Mouse (Mus musculus) skeletal muscle tissue, adult 2 months (tissue): ENCODE results near the gene Slc22a15.
"Not testable (repeated sequence)": the region's sequence is repeated elsewhere in the genome, so short reads cannot be mapped to it uniquely, and the experiment has no call there.

Experiments used
- DNase-seq: peaks from one replicate; pipeline ENCODE4 v3.0.0-alpha.2; 2012; ENCODE audit warnings: low read depth, low spot score

Slc22a15 gene

GRCm38 (mm10) chr3:101871951-101872350 lies 52.3 kb downstream of the Slc22a15 start:
- DNase-seq = no peak

- DNase-seq = no peak
Measured at GRCm38 (mm10) chr3:101867001-101867421, 57.2 kb downstream of the Slc22a15 start.

GRCm38 (mm10) chr3:101861856-101862255 lies 62.4 kb downstream of the Slc22a15 start:
- no peak for DNase-seq

DNA sequence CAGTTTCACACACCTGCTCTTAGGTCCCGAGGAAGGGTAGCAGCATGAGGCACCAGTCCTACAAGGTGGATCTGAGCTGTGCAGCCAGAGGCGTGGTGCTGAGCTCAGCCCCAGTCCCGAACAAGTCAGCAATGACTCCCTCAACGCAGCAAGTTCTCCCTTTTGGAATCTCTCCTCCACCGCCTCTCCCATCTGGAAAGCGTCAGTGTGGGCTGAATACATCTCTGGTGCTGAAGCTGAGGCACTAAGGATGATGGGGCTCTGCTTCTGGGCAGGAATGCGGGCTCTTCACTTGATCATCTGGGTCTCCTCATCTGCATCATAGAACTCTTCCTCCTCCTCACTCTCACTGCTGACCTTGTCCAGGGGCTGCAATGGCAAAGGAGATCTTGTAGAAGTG lies 64.1 kb downstream of the Slc22a15 start:
- DNase-seq = no peak

DNA sequence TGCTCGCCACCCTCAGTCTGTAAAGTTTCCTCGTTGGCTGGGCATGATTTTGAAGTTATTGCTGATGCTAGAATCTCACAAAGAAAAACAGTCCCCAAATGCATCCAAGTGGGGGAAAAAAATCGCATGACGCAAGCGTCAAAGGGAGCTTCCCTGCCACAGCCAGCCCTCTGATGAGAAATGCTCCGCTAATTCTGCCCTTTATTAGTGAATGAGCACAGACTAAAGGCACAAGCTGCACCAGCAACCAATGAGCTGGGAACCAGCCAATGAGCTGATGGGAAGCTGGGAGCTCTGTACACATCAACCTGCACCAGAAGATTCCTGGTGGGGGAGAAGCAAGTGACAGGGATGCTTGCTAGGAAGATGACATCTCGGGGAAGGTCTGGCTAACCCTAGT lies 64.5 kb downstream of the Slc22a15 start:
- no peak for DNase-seq

DNA sequence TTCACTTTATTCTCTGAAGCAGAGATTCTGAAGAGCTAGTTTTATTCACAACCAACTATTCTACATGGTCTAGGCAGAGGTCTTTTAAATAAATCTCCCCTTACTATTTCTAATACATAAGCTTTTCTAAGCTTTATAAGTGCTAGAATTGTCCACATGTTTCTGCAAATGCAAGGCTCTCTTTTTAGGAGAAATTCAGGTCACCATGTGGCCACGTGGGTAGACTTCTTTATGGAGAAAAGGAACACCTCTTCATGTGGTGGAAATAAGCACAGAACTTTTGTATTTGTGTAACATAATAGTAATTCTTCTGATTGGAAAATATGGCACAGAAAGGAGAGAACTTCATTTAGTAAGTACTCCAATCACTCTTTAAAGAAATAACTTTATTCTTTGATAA lies 70.2 kb downstream of the Slc22a15 start:
- DNase-seq = no peak

GRCm38 (mm10) chr3:101851363-101851762 lies 72.9 kb downstream of the Slc22a15 start:
- no peak for DNase-seq

DNA sequence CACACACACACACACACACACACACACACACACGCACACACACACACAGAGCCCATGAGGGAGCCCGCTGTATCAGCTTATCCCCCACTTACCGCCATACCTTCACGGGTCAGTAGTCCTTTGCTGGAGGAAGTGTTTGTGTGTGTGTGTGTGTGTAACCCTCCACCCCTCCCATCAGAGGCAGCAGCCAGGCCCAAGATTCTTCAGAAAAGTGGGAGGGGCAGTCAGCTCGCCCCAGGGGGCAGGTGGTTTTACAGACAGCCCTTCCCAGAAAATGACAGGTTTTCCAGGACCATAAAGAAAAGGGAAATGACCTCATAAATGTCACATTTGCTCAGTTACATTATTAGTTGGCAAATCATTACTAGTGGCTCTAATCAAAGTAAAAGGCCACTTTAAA lies 75.4 kb downstream of the Slc22a15 start, which contains the start of gene Mab21l3:
TSS of gene Mab21l3 (minus strand) at position 144 of the 400 bp plus-strand sequence.
- no peak for DNase-seq

DNA sequence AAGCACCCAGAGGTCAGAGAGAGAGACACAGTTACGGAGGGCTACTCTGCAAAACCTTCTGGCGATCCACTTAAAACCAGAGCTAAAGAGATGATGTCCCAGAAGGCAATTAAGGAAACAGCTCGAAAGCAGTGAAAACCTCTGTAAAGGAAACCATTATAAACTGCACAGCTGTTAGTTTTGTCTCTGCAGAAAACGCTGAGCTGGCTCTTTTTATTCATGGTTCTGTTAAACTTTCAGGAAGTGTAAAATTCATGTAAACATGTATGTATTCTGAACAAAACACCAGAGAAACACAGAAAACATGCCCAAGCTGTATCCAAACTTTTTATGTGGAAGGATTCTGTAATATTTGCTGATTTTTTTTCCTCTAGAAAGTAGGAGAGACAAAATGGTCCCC lies 78.2 kb downstream of the Slc22a15 start:
- DNase-seq = no peak

DNA sequence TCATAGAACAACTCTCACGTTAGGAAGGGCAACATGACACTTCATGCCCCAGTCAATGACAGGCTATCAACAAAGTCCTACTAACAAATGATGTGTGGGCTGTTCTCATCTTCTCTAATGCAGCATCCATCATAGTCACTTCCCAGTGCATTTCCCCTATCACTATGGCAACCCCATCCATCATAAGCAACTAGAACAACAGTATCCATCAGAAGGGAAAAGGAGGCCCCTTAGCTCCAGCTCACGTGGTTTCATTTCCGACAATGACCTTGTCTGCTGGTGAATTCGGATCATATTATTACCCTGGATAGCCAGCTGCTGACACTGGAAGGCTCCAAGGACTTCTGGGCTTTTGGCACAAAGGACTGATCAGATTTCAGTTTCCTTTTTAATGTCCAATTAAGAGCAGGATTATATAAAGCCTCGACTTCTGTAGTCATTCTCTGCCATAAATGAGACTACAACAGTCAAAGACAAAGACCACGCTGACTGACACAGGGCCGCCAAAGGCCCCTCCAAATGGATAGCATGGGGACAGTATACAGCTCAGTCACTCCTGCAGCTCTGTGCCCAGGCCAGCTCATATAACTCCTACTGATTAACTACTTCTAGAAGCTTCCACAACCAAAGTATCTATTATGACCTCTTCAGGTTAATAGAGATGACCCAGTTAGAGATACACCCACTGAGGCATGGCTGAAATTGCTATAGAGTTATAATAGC lies 81.7 kb downstream of the Slc22a15 start:
- no peak for DNase-seq

DNA sequence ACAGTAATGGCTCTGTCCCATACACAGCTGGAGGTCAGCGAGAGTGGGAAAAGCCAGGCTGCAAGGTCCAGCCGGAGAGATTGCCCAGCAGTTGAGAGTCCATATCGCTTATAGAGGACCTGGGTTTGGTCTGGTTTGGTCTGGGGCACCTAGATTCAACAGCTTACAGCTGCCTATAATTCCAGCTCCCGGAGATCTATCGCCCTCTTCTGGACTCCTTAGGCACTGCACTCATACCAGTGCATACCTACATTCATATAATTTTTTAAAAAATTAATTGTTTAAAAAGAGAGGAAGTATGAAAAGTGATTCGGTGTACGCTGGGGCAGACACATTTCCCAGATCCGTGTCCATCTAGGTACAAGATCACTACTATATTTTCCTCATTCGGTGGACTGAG lies 84.9 kb downstream of the Slc22a15 start:
- no peak for DNase-seq

DNA sequence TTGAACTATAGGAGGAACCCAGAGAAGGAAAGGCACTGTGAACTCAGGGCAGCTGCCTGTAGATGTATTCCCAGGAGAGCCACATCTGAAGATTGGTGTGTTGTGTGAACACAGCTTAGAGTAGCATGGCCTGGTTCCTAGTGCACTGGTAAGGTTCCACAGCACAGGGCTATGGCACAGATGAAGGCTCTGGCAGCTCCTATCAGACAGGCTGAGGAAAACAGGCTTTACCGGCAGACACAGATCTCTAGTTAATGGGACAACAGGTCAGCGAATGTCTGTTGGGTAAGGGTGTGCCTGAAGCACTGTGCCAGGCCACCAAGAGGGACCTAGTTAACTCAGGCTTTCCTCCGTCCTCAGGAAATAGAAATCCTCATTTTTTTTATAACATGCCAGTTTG lies 87.3 kb downstream of the Slc22a15 start:
- no peak for DNase-seq

DNA sequence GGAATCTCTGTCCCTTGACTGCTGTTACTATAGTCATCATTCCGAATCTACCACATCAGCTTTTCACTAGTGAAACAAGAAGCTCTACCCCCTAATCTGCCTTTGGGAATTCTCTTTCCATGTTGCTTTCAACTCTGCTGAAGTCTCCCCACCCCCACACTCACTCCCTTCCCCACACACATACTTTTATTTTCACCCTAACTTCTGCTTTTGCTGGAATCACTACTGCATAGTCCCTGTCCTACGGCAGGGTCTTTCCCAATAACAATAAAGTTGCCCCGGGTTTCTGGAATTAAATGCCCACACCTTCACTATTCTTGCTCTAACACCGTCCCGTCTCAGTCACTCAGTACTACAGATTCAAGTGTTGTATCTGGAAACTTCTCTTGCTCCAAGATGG lies 87.7 kb downstream of the Slc22a15 start:
- DNase-seq = no peak

- peak; percentile 46 for DNase-seq
Measured at GRCm38 (mm10) chr3:101836045-101836444, 88.2 kb downstream of the Slc22a15 start.

DNA sequence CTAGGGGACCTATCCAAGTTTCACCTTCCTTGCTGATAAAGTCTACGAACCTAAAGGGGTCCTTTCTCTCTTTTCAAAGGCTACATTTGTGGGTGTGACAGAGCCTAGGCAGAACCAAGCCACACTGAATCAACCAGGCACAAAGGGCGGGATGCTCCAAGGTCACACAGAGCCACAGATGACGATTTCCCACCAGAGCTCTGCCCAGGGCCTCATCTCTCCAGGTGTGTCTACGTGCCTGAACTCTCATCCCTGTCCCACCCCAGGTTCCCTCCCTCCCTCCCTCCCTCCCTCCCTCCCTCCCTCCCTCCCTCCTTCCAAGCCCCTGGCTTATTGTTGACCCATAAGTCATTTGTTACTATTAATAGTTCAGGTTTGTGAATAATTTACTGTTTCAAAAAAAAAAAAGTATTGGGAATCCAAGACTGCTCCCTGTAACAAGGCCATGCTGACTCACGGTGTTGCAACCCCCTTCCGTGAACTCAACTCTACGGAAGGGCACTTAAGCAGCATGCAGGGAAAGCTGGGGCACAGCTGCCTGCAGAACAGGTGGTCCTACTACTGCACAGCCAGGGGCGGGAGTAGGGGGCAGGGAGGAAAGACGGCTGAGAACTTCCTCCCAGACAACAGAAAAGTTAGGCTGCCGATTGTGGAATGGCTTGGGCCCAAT lies 92.9 kb downstream of the Slc22a15 start:
- DNase-seq = no peak

- no peak for DNase-seq
Measured at GRCm38 (mm10) chr3:101829881-101830616, 94.2 kb downstream of the Slc22a15 start.

DNA sequence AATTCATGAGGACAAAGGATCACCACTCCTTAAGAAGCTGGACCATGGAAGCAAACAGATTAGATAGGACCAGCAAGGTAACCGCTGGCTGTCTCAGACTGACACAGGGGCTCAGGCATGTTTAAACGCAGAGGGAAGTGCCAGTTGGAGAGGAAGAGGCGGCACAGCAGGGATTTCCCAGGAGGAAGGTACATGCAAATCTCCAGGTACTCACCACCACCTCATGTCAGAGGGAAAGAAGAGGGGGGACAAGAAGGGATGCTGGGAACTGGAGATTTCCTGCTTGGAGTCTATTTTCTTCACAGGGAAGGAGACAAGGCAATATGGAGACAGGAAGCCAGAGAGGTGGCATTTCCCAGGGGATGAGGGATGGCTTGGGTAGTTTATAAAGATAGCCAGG lies 95.7 kb downstream of the Slc22a15 start:
- no peak for DNase-seq

DNA sequence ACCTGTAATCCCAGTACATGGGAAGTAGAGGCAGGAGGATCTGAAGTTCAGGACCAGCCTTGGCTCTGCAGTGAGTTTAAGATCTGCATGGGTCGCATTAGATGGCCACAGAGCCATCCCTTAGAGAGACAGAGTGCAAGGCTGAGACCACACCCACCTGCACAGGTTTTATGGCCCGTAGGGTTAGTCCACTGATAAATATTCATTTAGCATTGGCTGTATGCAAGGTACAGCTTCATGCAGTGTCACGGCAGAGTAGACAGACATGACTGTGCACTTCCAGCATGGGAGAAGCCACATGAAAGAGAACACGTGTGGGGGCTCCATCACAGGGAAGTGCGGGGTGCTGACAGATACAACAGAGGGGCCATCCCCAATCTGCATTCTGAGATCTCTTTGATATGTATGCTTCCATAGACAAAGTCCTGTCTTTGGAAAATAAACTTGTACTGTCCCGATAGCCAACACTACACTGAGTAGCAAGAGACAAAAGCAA lies 97.0 kb downstream of the Slc22a15 start:
- no peak for DNase-seq

- no peak for DNase-seq
Measured at GRCm38 (mm10) chr3:101824338-101824737, 99.9 kb downstream of the Slc22a15 start.

DNA sequence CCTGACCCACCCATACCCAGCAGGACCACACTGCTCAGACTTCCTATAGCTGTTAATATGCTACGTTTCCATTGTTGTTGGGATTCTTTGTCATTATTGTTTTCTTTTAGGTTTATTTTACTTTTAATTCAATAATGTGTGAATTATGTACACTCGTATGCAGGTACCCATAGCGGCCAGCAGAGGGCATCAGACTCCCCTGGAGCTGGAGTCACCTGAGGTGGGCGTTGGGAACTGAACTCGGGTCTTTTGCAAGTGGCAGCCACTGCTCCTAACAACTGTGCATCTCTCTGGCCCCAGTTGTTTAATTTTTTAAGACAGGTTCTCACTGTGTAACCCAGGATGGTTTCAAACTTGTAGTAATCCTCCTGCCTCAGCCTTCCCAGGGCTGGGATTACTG lies 102.2 kb downstream of the Slc22a15 start:
- DNase-seq = no peak

DNA sequence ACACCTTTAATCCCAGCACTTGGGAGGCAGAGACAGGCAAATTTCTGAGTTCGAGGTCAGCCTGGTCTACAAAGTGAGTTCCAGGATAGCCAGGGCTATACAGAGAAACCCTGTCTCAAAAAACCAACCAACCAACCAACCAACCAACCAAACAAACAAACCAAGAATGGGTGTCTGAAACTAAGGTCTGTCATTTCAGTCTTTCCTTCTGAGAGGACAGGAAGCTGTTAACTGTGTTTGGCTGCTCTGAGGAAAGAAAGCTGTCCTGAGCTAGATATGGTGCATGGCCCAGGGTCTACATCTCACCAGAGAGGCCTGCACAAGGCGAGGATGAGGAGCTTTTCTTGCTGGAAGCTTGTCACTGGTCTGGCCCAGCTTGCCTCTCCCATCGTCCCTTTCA lies 103.5 kb downstream of the Slc22a15 start:
- not testable (repeated sequence) for DNase-seq

GRCm38 (mm10) chr3:101816006-101816405 lies 108.2 kb downstream of the Slc22a15 start:
- DNase-seq = no peak
